Mouse (Mus musculus) MEL (cell line): ENCODE measurements around the gene Gpr1.

Source experiments
- BHLHE40 ChIP-seq: IDR thresholded peaks from 2 replicates; pipeline ENCODE4 v1.6.1; 2012; ENCODE audit warnings: low read depth, mild to moderate bottlenecking, inconsistent platforms, low read length, improper control_type of control experiment, borderline replicate concordance
- CTCF ChIP-seq, 3 experiments: IDR thresholded peaks in 2 of 3; conservative IDR thresholded peaks in 1 of 3; 2 replicates each; pipeline ENCODE4 v1.5.1; 2011 to 2012; ENCODE audit warnings: low read length in 3 of 3, low read depth in 2 of 3, mild to moderate bottlenecking in 2 of 3, improper control_type of control experiment in 1 of 3, inconsistent platforms in 1 of 3, mixed read lengths in 1 of 3, moderate library complexity in 1 of 3; ENCODE audit not compliant: control insufficient read depth in 1 of 3, insufficient read depth in 1 of 3, poor library complexity in 1 of 3, severe bottlenecking in 1 of 3
- MAFK ChIP-seq: IDR thresholded peaks from 2 replicates; pipeline ENCODE4 v1.6.1; 2011; ENCODE audit warnings: low read depth, mild to moderate bottlenecking, low read length, improper control_type of control experiment, borderline replicate concordance
- POLR2A ChIP-seq, 2 experiments: IDR thresholded peaks; 2 replicates each; pipeline ENCODE4 v1.6.1; 2011 to 2012; ENCODE audit warnings: low read length in 2 of 2, mild to moderate bottlenecking in 2 of 2, control low read depth in 1 of 2, improper control_type of control experiment in 1 of 2, low read depth in 1 of 2, moderate library complexity in 1 of 2; ENCODE audit not compliant: control insufficient read depth in 1 of 2, insufficient read depth in 1 of 2, poor library complexity in 1 of 2
- POLR2AphosphoS5 ChIP-seq: IDR thresholded peaks from 2 replicates; pipeline ENCODE4 v1.6.1; 2012; ENCODE audit warnings: low read depth, borderline replicate concordance, mild to moderate bottlenecking, inconsistent platforms, low read length, moderate library complexity, mixed read lengths
- RAD21 ChIP-seq: IDR thresholded peaks from 2 replicates; pipeline ENCODE4 v1.6.1; 2011; ENCODE audit warnings: mild to moderate bottlenecking, low read depth, low read length, improper control_type of control experiment

- TF ChIP-seq CTCF (IDR thresholded peaks at IDR 0.05 in 2 of 3, conservative IDR thresholded peaks at IDR 0.05 in 1 of 3; ENCODE audit: control insufficient read depth in 1 of 3, insufficient read depth in 1 of 3, low read depth in 2 of 3, low read length in 3 of 3, poor library complexity in 1 of 3, severe bottlenecking in 1 of 3) (no peak), POLR2AphosphoS5 (no peak), POLR2A (IDR thresholded peaks at IDR 0.05; ENCODE audit: control insufficient read depth in 1 of 2, insufficient read depth in 1 of 2, low read depth in 1 of 2, low read length in 2 of 2, poor library complexity in 1 of 2) (no peak), RAD21 (no peak), BHLHE40 (no peak), MAFK (no peak)
Measured at GRCm38 (mm10) chr1:63140231-63140630, 74.1 kb downstream of the Gpr1 start.
